Mouse (Mus musculus): ENCODE data around the gene Dnase1l3.

DNA sequence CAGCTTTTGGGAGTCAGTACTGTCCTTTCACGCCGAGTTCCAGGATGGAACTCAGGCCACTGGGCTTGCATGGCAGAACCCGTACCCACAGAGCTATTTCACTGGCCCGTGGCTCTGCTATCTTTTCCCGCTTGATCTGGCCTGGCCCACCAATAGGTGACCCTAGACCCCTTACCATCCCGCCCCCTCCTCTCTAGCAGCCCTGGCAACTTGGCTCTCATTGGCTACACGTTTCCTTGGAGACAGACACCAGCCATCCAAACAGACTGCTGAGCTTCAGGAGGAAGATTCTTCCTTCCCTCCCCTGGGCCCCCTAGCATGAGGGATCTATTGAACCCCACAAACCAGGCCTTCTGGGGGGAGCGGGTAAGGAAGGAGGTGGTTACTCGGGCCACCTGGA is 37.3 kb downstream of the Dnase1l3 start, which contains the start of gene Gm45521:
- no peak for TF ChIP-seq CTCF (IDR thresholded peaks at IDR 0.05; ENCODE audit: low read depth)
- no peak for TF ChIP-seq EP300 (IDR thresholded peaks at IDR 0.05; ENCODE audit: low read depth)
